Mouse (Mus musculus) frontal cortex, adult (tissue): ENCODE results near the gene Rgs9bp.
"Not testable (repeated sequence)": the region's sequence is repeated elsewhere in the genome, so short reads cannot be mapped to it uniquely, and the experiment has no call there.

Source experiments
- ATAC-seq: cut with Nextera tagmentation; 2 replicates; pipeline ENCODE4 v1.9.2; 2017; ENCODE audit warnings: mild to moderate bottlenecking, moderate library complexity, mixed read lengths; ENCODE audit not compliant: low TSS enrichment

Rgs9bp gene

GRCm38 (mm10) chr7:35530544-35530943 lies 54.8 kb downstream of the Rgs9bp start:
- ATAC-seq, result not testable (repeated sequence)

- ATAC-seq, result no peak
Observed at GRCm38 (mm10) chr7:35530026-35530425, 55.4 kb downstream of the Rgs9bp start.
